In the genomic region with DNA sequence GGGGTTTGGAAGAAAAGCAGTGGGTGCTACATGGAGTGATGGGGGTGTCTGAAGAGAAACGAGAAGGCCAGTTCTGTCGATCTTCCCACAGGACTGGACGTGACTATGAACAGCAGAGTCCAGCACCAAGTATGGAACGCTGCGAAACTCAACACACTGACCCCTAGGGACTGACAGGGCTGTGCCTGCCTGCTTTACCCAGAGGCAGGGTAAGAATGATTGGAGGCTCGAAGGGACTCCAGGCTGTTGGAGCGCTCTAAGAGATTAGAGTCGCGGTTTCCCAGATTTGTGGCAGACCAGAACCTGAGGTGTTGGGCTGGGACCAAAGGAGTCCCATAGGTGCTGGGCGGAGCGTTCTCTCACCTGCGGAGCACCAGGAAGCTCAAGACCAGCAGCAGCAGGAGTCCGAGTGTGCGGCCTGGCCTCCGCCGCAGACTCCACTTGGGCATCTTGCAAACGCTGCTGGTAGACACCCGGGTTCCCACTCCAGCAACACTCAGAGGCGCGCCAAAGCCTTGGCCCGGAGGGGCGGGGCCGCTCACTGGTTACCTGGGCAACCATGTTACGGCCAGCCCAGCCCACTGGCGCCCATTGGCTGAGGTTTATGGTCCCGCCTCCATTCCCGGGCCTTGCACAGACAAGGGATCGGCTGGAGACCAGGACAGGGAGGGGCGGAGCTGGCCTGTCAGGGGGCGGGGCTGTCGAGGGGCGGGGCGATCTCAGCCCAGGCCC, we compare ENCODE assay signal across 8 mouse cellular contexts. TPM values are rescaled to one million over a fixed set of nuclear protein-coding genes. Genes with fewer than 3 reads are reported as not detected.
A peak's percentile ranks its signal among the peaks of the same experiment; 100 is the strongest.
DNase-seq lines count a peak whose midpoint lies in the region; ATAC-seq lines count a peak whose summit lies in the region.

A gene (minus strand): TSS at position 534 of the 732 bp plus-strand sequence.

- H3K4me3 ChIP-seq in hindbrain, embryonic 16.5 days (ENCODE audit: low read length) = peak within 1 kb of the TSS; percentile 67

- DNase-seq in adrenal gland, postnatal 14 days = peak; percentile 98
- DNase-seq in embryo, embryonic 11 days = peak; percentile 98
- peak; percentile 79 for DNase-seq in gastrocnemius, postnatal 10 days
- DNase-seq in left cerebral cortex, adult 11 months (ENCODE audit: low spot score) = peak; percentile 76
- DNase-seq in lung, postnatal 14 days = peak; percentile 95
- peak; percentile 98 for DNase-seq in retina, postnatal 1 day
- peak; percentile 84 for DNase-seq in urinary bladder, adult 2 months (ENCODE audit: low spot score)

- peak within 1 kb of the TSS; percentile 66; the same call in 1 of the 2 replicates for H3K27ac ChIP-seq in hindbrain, embryonic 16.5 days (ENCODE audit: low read depth, low read length)

- H3K4me2 ChIP-seq in hindbrain, embryonic 16.5 days (ENCODE audit: low read length) = peak within 1 kb of the TSS; percentile 95

- 1% methylated on average over 33 of the region's 33 CpGs for WGBS in hindbrain, embryonic 16.5 days

- peak within 1 kb of the TSS; percentile 70 for H3K9ac ChIP-seq in hindbrain, embryonic 16.5 days (ENCODE audit: low read depth, low read length)

- ATAC-seq in hindbrain, embryonic 16.5 days = peak; percentile 100

- no peaks in the 10 kb centered on the region for H3K27me3 ChIP-seq in hindbrain, embryonic 16.5 days (replicated peaks; ENCODE audit: control insufficient read depth, insufficient read depth, low read length)

- no peaks in the 10 kb centered on the region for H3K9me3 ChIP-seq in hindbrain, embryonic 16.5 days (ENCODE audit: control insufficient read depth, low read length)

- H3K4me1 ChIP-seq in hindbrain, embryonic 16.5 days (ENCODE audit: control insufficient read depth, insufficient read depth, low read depth, low read length) = no peaks in the 10 kb centered on the region; the same call in 1 of the 2 replicates

- no peaks in the 10 kb centered on the region for H3K36me3 ChIP-seq in hindbrain, embryonic 16.5 days (ENCODE audit: control insufficient read depth, insufficient read depth, low read length)

RNA-seq across cellular contexts. Expression of the gene that starts here (rescaled TPM):
- 9.6 and 10.5 TPM in 2 replicates for total RNA-seq in adrenal gland, postnatal 14 days (2021)
- 1 to 10 TPM; 2.7 to 4.4 TPM for total RNA-seq in gastrocnemius, postnatal 10 days (2021)
- 2.6 and 3.5 TPM in 2 replicates for polyA plus RNA-seq in hindbrain, embryonic 16.5 days (2015; fragmentation: Nextera tagmentation; extraction: Ambion mirVana)
- polyA plus RNA-seq in urinary bladder, adult 2 months (2012; rRNA removed) = 33.1 and 48.0 TPM in 2 replicates

Comparison
In these comparisons a context has a peak if more than half of its experiments do, and no peak if none do; other contexts are left out.
1. Peak in every context shown above with its lines: DNase-seq, ATAC-seq, H3K4me3 ChIP-seq and H3K27ac ChIP-seq.